Mouse (Mus musculus) testis, postnatal 10 days (tissue): Measurements from ENCODE around the gene Gm10762.
A peak's percentile ranks its signal among the peaks of the same experiment; 100 is the strongest.
"Not testable (repeated sequence)": the region's sequence is repeated elsewhere in the genome, so short reads cannot be mapped to it uniquely, and the experiment has no call there.

Experiments
- DNase-seq: peaks from one replicate; pipeline ENCODE4 v3.0.0; 2021; ENCODE audit warnings: low spot score

Gm10762 gene

DNA sequence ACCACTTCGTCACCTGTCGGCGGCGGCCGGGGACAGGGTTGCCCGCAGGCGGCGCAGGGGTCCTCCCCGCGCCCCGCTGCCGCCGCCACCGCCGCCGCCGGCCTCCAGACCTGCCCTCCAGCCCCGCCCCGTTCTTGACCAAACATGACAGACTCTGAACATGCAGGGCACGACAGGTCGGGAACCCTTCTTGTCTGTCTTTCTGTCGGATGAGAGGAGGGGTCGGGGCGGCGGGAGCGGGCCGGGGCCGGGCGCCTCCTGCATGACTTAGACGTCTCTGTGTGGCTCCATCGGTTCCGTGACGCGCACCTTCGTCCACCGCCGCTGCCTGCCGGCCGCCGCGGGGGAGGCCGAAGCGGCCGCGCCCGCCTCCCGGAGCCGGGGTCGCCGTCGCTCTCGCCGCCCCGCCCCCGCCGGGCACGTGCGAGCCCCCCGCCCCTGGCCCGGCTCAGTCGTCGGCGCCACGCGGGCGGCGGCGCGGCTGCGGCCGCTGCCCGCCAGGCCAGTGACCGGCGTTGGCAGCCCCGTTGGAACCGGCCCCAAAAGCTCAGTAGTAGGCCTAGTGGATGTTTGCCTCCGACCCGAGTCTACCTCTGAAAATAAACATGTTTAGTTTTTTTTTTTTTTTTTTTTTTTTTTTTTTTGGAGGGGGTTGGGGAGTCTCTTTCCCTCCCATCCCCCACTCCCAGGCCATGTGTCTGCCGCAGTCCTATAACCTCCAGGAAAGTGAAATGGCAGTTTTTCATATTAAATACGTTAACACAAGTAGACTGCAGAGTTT is at the start of gene Gm10762:
Gm10762 (minus strand) TSS at position 65 of the 781 bp plus-strand sequence.
- peak; percentile 87 for DNase-seq

DNA sequence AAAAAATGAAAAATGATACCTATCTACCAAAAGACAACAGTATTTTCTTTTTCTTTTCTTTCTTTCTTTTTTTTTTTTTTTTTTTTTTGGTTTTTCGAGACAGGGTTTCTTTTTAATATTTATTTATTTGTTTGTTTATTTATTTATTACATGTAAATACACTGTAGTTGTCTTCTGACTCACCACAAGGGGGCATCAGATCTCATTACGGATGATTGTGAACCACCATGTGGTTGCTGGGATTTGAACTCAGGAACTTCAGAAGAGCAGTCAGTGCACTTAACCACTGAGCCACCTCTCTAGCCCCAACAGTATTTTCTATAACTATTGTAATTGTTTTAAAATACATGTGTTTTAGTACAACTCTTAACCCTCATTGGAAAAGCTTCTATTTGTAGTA is 41.3 kb upstream of the Gm10762 start:
- DNase-seq = not testable (repeated sequence)

DNA sequence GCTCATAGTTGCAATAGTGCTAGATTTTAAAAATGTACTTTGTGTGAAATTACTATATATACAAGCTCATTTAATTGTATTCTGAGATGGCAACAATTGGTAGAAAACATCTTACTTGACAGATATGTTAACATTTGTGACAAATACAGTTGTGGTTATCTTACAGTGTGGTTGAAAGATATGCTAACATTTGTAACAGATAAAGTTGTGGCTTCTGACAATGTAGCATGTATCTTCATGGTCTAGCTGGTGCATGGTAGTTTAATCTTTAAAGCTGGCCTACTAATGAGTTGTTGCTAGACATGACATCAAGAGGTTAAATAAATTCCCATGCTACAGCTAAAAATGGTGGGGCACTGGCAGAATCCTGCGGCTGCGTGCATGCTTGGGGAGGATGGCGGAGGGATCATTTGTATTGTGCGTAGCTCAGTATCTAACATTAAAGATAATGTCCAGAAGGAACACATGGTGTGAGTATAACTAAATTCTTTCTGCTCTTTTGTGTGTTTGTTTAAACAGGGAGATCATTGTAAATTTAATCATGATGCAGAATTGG is 38.7 kb upstream of the Gm10762 start:
- no peak for DNase-seq

DNA sequence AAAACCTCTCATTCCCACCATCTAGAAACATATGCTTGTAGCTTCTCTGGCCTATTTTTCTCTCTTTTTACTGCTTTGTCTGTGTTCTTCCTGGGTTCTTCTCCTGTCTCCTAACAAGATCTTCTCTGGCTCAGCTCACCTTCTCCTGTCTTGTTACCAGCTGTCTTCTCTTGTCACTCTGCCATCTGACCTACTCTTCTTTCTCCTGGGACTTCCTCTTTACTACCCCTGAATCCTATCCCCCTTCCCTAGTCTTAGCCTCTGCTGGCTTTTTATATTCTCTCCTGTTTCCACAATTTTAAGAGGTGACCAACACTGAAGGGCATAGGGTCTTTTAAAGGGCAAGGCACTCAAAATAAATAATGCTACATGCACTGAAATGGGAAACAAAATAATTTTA is 37.3 kb upstream of the Gm10762 start:
- no peak for DNase-seq

DNA sequence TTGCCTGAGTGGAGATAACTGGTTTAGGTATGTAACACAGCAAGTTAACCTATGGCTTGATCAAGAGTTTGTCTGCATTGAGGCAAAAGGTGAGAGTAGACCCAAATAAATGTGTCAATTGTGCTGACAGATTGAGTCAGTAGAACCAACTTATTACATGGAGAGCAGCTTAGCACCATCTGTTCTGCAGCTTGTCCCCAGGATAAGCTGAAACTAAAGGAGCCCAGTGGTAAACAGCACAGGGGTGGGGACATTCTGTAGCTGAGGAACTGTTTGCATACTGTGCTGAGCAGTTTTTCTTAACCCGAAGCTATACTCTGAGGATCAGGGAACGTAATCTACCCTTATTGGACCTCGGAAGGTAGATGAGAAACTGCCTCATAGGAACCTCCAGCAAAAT is 17.2 kb upstream of the Gm10762 start:
- DNase-seq = no peak

DNA sequence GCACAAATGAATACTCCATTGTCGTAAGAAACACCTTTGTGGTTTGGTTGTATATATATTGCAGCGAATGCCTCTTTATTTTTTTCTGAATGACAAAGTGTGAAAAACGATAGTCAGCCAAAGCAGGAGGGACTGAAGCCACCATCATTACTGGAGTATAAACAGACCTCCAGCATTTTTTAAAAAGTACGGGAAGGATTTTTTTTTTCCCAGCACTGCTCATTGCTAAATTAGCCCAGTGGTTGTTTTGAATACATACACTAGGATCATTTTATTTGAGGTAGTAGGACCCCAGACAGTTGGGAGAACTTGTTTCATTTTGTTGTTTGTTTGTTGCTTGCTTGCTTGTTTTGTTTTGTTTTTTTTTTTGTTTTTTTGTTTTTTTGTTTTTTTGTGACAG is 8.0 kb upstream of the Gm10762 start:
- DNase-seq = no peak

DNA sequence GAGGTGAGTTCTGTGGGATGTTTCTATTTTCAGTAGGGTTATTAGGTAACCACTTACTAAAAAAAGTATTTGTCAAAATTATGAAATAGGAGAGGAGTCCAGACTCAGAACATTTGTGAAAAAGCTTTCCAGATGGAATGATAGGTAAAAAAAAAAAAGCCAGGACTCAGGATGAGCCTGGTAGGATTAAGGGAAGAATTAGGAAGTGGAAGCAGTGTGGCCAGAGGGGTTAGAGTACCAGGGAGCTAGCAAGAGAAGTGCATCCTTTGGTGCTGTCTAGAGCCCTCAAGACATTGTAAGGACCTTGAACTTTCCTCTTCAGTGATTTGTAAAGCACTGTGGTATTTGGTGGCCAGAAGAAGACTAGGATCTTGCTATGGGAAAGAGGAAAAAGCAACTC is 4.8 kb upstream of the Gm10762 start:
- DNase-seq = no peak

DNA sequence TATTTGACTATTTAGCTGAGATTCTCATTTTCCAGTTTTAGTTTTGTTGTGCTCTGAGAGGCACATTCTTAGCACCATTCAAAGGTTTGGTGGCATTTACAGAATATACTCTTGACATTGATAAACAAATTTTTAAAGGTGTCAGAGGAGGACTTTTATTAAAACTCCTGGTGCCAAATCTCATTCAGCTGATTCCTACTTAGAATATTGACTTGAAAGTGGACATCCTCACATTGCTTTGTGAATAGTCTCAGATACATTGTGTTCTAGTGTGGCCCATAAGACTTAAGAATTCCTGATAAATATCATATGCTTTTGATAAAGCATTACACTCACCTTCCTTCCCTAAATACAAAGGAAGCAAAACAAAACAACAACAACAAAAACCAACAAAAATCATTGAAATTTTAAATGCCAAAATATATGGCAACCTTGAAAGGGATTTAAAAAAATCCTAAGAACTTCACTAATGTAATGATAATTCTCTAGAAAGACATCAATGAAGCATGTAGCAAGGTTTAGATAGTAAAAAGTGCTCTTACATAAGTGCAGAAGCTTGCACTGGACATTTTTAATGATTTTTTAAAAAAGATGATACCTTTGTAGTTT is 1.1 kb upstream of the Gm10762 start:
- no peak for DNase-seq

DNA sequence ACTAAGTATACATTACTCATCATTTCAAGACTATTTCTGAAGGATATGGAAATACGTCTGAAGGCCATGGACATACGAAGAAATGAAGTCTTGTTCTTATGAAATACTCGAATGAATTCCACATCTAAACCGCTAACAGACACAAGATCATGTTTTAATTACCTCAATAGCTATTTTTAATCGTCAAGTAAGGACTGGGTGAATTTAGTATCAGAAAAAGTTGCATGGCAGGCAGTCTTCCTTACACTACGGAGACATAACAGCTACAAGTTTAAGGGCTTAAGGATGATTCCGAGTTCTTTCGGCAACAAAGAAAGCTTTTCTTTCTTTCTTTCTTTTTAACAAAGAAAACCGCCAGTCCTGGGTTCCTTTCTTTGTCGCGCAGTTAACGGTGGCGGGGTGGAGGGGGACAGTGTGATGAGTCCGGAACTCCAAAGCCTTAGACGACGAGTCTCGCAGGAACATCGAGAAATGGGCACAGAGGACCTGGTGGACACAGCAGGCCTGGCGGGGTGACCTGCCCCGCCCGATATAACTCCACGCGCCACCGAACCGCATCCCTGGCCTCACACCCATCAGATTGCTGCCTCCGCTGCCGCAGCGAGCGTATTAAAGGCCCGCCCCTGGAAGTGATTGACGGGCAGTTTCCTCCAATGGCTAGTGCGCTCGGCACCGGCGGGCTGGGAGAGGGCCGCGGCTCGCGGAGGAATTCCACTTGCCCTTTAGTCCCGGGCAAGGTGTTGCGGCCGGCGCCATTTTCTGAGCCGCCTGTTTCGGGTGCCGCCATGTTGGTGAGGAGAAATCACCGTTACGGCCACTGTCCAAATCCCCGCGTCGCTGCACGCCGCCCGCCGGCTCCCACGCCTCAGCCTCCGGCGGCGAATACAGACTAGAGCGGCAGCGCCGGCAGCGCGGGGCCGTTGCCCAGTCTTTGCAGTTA is 614 bp downstream of the Gm10762 start, which contains the start of gene Zc3h6:
Zc3h6 (plus strand) TSS at position 762 of the 940 bp plus-strand sequence.
- peak; percentile 98 for DNase-seq

DNA sequence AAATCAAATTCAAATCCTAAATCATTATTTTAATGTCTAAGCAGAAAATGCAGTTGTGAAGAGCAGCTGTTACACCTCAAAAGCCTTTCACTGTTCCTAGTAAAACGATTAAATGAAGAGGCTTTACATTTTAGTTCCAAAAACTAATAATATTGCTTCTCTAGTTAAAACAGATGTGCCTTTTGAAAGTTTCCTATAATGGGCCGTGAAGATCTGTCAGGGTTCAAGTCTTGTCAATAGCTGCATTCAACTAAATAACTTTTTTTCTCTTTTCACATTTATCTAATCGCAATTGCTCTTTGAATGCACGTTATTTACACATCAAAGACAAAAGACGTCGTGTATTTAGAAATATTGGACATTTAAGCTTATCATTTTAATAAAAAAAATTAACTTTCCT is 1.3 kb downstream of the Gm10762 start:
- no peak for DNase-seq

DNA sequence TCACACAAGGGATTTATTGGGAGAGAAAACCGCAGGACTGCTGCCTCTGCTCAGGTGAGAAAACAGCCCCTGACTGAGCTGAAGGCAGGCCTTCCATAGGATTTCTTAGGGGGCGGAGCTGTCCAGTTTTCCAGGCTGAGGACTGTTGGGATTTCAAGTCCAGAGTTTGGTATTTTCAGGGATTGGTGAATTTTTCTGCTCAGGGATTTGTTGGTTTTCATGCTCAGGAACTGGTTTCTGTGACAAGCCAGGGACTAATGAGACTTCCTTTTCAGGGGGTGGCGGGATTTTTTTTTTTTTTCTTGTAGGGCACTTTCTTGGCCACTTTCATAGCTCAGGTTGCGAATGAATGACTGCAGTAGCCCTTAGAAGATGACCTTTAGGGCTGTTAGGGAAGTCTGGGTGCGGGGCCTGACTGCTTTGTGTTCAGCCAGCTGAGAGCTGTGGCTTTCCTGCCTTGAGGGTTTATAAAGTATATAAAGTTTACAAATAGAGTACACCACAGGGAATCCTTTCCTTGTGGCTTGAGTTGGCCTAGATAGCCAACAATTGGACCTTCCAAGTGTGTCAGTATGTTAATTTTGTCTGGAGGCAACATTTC is 1.9 kb downstream of the Gm10762 start:
- no peak for DNase-seq

DNA sequence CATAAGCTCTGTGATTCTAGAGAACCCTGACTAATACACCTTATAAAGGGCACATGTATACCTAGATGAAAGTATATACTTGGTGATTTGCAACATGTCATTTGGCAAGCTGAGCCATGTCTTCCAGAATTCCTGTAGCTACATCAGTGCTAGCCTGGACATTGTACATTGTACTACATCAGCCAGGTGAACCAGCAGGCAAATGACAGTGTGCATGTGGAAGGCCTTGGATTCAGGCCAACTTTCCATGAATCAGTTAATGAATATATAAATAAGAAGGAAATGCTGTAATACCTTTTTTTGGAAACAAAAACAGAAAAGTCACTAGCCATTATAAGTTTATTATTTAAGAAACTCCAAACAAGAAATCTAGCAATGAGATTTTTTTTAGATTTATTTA is 13.3 kb downstream of the Gm10762 start:
- no peak for DNase-seq

DNA sequence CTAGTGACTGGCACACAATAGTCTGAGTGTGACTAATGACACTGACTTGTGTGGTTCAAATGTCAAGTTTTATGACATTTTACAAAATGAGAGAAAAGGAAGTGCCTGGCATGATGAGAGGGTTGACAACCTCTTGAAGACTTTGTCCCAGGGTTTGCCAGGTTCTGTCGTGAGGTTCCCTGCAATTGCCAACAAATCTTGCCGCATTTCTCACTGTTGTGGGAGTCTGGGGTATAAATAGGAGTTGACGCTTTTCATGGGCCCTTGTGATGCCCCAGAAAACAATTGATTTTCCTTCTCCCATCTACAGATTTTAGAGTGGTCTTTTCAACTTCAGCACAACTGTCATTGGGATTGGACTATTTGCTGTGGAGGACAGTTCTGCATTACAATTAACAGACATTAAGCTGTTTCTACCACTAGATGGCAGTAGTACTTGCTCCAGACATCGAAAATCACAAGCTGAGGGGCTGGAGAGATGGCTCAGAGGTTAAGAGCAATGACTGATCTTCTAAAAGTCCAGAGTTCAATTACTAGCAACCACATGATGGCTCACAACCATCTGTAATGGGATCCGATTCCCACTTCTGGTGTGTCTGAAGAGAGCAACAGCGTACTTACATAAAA is 19.4 kb downstream of the Gm10762 start:
- DNase-seq = no peak

DNA sequence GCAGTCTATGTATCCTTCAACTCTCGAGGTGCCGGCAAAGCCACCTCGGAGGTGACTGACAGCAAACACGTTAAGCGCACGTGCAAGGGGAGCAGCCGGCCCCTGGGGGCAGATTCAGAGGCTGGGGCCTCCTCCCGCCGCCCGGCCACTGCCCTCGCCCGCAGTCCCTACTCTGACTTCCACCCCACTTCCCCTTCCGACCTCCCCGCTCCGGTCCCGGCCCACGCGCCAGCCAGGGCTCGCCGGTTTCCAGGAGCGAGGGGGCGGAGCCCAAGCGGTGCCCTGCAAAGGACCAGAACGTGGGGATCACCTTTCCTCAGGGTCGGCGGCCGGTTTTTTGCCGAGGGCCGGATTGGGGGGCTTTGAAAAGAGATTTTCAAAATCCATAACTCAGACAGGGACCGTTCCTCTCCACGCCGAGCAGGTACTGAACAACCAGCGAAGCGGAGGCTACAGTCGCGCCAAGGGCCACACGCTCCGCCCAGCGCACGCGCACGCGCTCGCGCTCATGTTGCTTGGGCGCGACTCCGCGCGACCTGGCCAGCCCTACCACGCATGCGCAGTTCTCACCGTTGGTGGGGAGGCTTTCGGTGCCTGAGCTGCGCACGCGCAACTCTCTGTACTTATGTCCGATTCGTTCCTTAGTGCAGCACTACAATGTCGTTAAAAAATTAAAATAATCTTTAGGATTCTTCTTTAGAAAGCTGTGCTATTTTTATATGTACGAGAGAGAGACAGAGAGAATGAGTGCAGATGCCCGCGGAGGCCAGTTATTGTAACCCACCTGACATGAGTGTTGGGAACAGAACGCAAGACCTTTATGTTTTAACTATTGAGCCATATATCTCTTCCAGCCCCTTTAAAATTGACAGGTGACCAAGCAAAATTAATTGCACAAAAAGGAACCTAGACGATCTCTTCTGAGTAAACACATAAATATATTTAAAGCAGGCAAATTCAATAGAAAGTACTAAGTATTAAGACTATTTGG is 23.7 kb downstream of the Gm10762 start, which contains the start of gene Zc3h8:
Zc3h8 (minus strand) TSS at position 540 of the 991 bp plus-strand sequence.
- peak; percentile 97 for DNase-seq

DNA sequence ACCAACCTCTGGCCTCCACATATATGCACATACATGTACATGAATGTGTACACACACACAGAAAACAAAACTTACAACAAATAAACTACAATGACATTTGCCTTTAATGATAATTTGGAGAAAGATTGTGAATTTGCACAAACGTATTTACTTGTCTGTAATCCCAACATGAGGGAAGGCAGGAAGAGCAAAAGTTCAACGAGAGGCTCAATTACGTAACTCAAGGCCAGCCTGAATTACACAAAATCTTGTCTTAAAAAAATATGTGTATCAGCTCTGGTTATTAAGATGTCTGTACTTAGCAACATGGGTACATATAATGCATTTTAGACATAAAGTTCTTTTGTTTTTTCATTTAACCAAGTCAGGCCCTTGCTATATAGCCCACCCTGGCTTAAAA is 31.3 kb downstream of the Gm10762 start:
- DNase-seq = no peak

DNA sequence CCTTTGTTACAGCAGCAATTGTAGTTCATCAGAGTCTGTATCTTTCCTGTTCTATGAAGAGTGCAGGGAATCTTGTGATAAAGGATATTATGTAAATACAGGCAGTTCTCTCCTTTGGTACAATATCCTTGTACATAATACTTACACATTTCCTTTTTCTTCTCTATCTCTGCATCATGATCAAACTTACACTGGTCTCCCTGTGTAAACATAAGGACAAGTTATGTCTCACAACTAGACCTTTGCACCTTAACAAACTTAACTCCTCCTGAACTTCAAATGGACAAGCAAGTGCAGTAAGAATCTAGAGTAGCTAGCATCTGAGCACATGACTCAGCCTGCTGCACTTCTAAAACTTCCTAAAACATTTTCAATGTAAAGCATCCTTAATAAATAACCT is 36.8 kb downstream of the Gm10762 start:
- no peak for DNase-seq

DNA sequence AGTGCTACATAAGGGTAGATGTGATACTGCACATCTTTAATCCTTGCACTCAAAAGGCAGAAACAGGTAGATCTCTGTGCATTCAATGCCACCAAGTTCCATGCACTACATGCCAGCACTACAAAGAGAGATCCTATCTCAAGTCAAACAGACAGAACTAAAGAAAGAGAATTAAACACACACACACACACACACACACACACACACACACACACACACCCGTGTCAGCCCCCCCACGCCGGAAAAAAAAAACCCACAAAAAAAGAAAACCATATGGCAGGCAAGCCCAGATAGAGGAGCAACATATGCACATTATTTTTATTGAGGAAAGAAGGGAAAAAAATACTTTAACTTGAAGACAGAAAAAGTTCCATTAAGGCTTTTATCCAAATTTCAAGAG is 39.1 kb downstream of the Gm10762 start:
- no peak for DNase-seq

DNA sequence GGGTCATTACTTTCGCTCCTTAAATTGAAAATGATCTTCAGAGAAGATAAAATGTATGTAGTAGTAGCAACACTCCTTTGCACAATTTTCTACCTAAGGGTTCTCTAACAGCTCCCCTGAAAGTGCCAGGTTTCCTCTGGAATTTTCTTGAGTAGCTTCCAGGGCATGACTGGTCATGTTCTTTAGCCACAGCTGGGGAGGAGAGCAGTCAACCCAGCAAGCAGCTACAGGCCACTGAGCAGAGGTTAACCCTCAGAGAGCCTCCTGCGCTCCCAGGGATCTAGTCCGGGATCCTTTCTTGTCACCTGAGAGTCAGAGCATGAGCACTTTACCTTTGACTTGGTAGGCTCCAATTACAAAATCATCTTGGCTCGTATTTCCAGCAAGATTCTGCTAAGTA is 42.7 kb downstream of the Gm10762 start:
- no peak for DNase-seq
